Mouse (Mus musculus) G1E (cell line): ENCODE data around the gene Acvr1c. TPM values are rescaled to one million over a fixed set of nuclear protein-coding genes. Genes with fewer than 3 reads are reported as not detected.

Source experiments
- ATAC-seq: 2 replicates; pipeline ENCODE4 v1.8.0; 2016; ENCODE audit warnings: mild to moderate bottlenecking; ENCODE audit not compliant: insufficient number of reproducible peaks, poor library complexity, low FRiP score, severe bottlenecking; ENCODE audit errors: extremely low read depth
- DNase-seq: peaks from one replicate; pipeline ENCODE4 v3.0.0; 2012; ENCODE audit warnings: low spot score
- H3K27me3 ChIP-seq: 2 replicates; pipeline ENCODE4 v1.6.1; 2012; ENCODE audit warnings: mild to moderate bottlenecking, low read length, inconsistent platforms; ENCODE audit not compliant: insufficient read depth
- H3K36me3 ChIP-seq: replicated peaks from 2 replicates; pipeline ENCODE3; 2012; ENCODE audit warnings: mild to moderate bottlenecking, inconsistent platforms
- H3K4me1 ChIP-seq: 2 replicates; pipeline ENCODE4 v1.6.1; 2012; ENCODE audit warnings: low read depth, low read length, inconsistent platforms, mixed read lengths; ENCODE audit not compliant: insufficient read depth
- H3K4me3 ChIP-seq: 2 replicates; pipeline ENCODE4 v1.5.1; 2012; ENCODE audit warnings: low read depth, mild to moderate bottlenecking, inconsistent platforms, low read length, moderate library complexity, mixed read lengths
- H3K9me3 ChIP-seq: replicated peaks from 2 replicates; pipeline ENCODE4 v1.6.1; 2012; ENCODE audit warnings: inconsistent platforms
- CTCF ChIP-seq: IDR thresholded peaks from 2 replicates; pipeline ENCODE4 v1.5.1; 2012; ENCODE audit warnings: low read depth, low read length, inconsistent platforms, mixed read lengths
- GATA1 ChIP-seq: IDR thresholded peaks from 2 replicates; pipeline ENCODE4 v1.6.1; 2012; ENCODE audit warnings: borderline replicate concordance, low read length, inconsistent platforms, mixed read lengths
- GATA2 ChIP-seq: IDR thresholded peaks from 2 replicates; pipeline ENCODE4 v1.6.1; 2012; ENCODE audit warnings: low read depth, low read length, inconsistent platforms, borderline replicate concordance
- POLR2AphosphoS5 ChIP-seq: IDR thresholded peaks from 2 replicates; pipeline ENCODE4 v1.6.1; 2012; ENCODE audit warnings: low read depth, low read length, inconsistent platforms; ENCODE audit not compliant: insufficient replicate concordance
- TAL1 ChIP-seq: conservative IDR thresholded peaks from 2 replicates; pipeline ENCODE4 v1.6.1; 2012; ENCODE audit warnings: low read depth, low read length, inconsistent platforms, mixed read lengths
- polyA plus RNA-seq: library from polyadenylated mRNA; stranded (reverse); fragments of >175 nt; gene quantifications from 2 replicates; pipeline ENCODE4 v1.2.3, GENCODE M21; 2012
- total RNA-seq, 2 experiments: library from RNA; stranded (forward) in 1 of 2; stranded (reverse) in 1 of 2; fragments of 200-1000 nt in 1 of 2; fragments of >200 nt in 1 of 2; fragmentation: Nextera tagmentation in 1 of 2; gene quantifications; 2 replicates each; pipeline ENCODE4 v1.2.3; 2014 to 2017

The Acvr1c gene
- total and polyA plus RNA-seq, 3 experiments = 0.05 TPM; not detected in 2

- TF ChIP-seq POLR2AphosphoS5 (no peak), GATA2 (no peak), CTCF (no peak), GATA1 (no peak), TAL1 (no peak)
- no peak for ATAC-seq
- Histone ChIP-seq H3K27me3 (no peaks in the 10 kb centered on the region), H3K36me3 (no peaks in the 10 kb centered on the region), H3K9me3 (peaks cover 13% of the 10 kb centered on the region), H3K4me3 (no peak overlapping the region), H3K4me1 (no peaks in the 10 kb centered on the region)
- no peak for DNase-seq
Observed at GRCm38 (mm10) chr2:58336730-58337129, 21.0 kb downstream of the Acvr1c start.

- H3K9me3 ChIP-seq = peaks cover 21% of the 10 kb centered on the region
Observed at GRCm38 (mm10) chr2:58329589-58329988, 28.1 kb downstream of the Acvr1c start.

GRCm38 (mm10) chr2:58324118-58324901, 33.4 kb downstream of the Acvr1c start:
- H3K27me3 ChIP-seq = no peaks in the 10 kb centered on the region
- DNase-seq (no peak), ATAC-seq (no peak)
- H3K4me3 ChIP-seq = no peak overlapping the region
- peaks cover 21% of the 10 kb centered on the region for H3K9me3 ChIP-seq
- H3K36me3 ChIP-seq = no peaks in the 10 kb centered on the region
- no peaks in the 10 kb centered on the region for H3K4me1 ChIP-seq
- TF ChIP-seq CTCF (no peak), POLR2AphosphoS5 (no peak), GATA1 (no peak), TAL1 (no peak), GATA2 (no peak)

More at GRCm38 (mm10) chr2:58329589-58329988, 28.1 kb downstream of the Acvr1c start:
- H3K4me3 ChIP-seq = no peak overlapping the region
- no peaks in the 10 kb centered on the region for H3K4me1 ChIP-seq
- TF ChIP-seq GATA2 (no peak), POLR2AphosphoS5 (no peak), GATA1 (no peak), CTCF (no peak), TAL1 (no peak)
- H3K36me3 ChIP-seq = no peaks in the 10 kb centered on the region
- ATAC-seq (no peak), DNase-seq (no peak)
- H3K27me3 ChIP-seq = no peaks in the 10 kb centered on the region

- Histone ChIP-seq H3K9me3 (peaks cover 18% of the 10 kb centered on the region), H3K4me3 (no peak overlapping the region), H3K36me3 (no peaks in the 10 kb centered on the region), H3K4me1 (no peaks in the 10 kb centered on the region), H3K27me3 (no peaks in the 10 kb centered on the region)
- TF ChIP-seq GATA2 = no peak
- TF ChIP-seq TAL1 = no peak
- TF ChIP-seq POLR2AphosphoS5 = no peak
- no peak for TF ChIP-seq CTCF
- TF ChIP-seq GATA1 = no peak
- DNase-seq (no peak), ATAC-seq (no peak)
Observed at GRCm38 (mm10) chr2:58323274-58323673, 34.4 kb downstream of the Acvr1c start.

GRCm38 (mm10) chr2:58316186-58316585, 41.5 kb downstream of the Acvr1c start:
- TF ChIP-seq POLR2AphosphoS5 (no peak), TAL1 (no peak)

GRCm38 (mm10) chr2:58309695-58310094, 48.0 kb downstream of the Acvr1c start:
- no peak for TF ChIP-seq TAL1
- no peak for TF ChIP-seq GATA1
- no peak for TF ChIP-seq CTCF
- TF ChIP-seq GATA2 = no peak
- no peak for TF ChIP-seq POLR2AphosphoS5
- Histone ChIP-seq H3K4me1 (no peaks in the 10 kb centered on the region), H3K27me3 (no peaks in the 10 kb centered on the region), H3K4me3 (no peak overlapping the region), H3K36me3 (no peaks in the 10 kb centered on the region), H3K9me3 (peaks cover 5% of the 10 kb centered on the region; the same call in 1 of the 2 replicates)
- ATAC-seq (no peak), DNase-seq (no peak)

More at GRCm38 (mm10) chr2:58316186-58316585, 41.5 kb downstream of the Acvr1c start:
- no peaks in the 10 kb centered on the region for H3K4me1 ChIP-seq
- ATAC-seq (no peak), DNase-seq (no peak)
- H3K4me3 ChIP-seq = no peak overlapping the region
- H3K36me3 ChIP-seq = no peaks in the 10 kb centered on the region
- H3K9me3 ChIP-seq = peaks cover 4% of the 10 kb centered on the region
- H3K27me3 ChIP-seq = no peaks in the 10 kb centered on the region
